Mouse (Mus musculus): ENCODE measurements around the gene Rtn3. TPM values are rescaled to one million over a fixed set of nuclear protein-coding genes. Genes with fewer than 3 reads are reported as not detected.

The Rtn3 gene
- 108 and 132 TPM in 2 replicates for polyA plus RNA-seq (2014; fragmentation: Nextera tagmentation; extraction: Ambion mirVana)

- Histone ChIP-seq H3K9me3 (ENCODE audit: control insufficient read depth, low read length) (no peaks in the 10 kb centered on the region), H3K27ac (replicated peaks in 1 of 2; ENCODE audit: control insufficient read depth in 1 of 2, insufficient read depth in 1 of 2, low read depth in 2 of 2, low read length in 2 of 2) (peak within 1 kb of the TSS; percentile 99 to 100), H3K27me3 (ENCODE audit: control insufficient read depth, insufficient read depth, low read length) (no peaks in the 10 kb centered on the region), H3K9ac (ENCODE audit: low read length) (peak within 1 kb of the TSS; percentile 99), H3K36me3 (ENCODE audit: control insufficient read depth, insufficient read depth, low read length) (0 out of 2 replicates have a peak, but pooled peaks cover 3% of the 10 kb centered on the region), H3K4me1 (ENCODE audit: control insufficient read depth in 2 of 2, insufficient read depth in 2 of 2, low read length in 2 of 2) (peaks cover 0 to 15% of the 10 kb centered on the region in 2 experiments; a peak in 2 of 4 replicates), H3K4me3 (ENCODE audit: control insufficient read depth in 1 of 2, insufficient read depth in 1 of 2, low read depth in 1 of 2, low read length in 2 of 2) (peak within 1 kb of the TSS; percentile 99), H3K4me2 (ENCODE audit: low read length) (peak within 1 kb of the TSS; percentile 65)
- ATAC-seq (ENCODE audit: insufficient number of reproducible peaks, insufficient read depth, low FRiP score, low read depth) = peak; percentile 92
- WGBS = under 1% methylated on average over 80 of the region's 80 CpGs
These were observed at the start of gene Rtn3 for GRCm38 (mm10) chr19:7482599-7483511. TSS of gene Rtn3 (minus strand) at chr19:7483281.

- no peaks in the 10 kb centered on the region for H3K27me3 ChIP-seq (ENCODE audit: control insufficient read depth, insufficient read depth, low read length)
- no peak overlapping the region for H3K27ac ChIP-seq (replicated peaks in 1 of 2; ENCODE audit: control insufficient read depth in 1 of 2, insufficient read depth in 1 of 2, low read depth in 2 of 2, low read length in 2 of 2)
- no peak overlapping the region for H3K9ac ChIP-seq (ENCODE audit: low read length)
- H3K36me3 ChIP-seq (ENCODE audit: control insufficient read depth, insufficient read depth, low read length) = peaks cover 81% of the 10 kb centered on the region
- no peaks in the 10 kb centered on the region for H3K4me1 ChIP-seq (ENCODE audit: control insufficient read depth in 2 of 2, insufficient read depth in 2 of 2, low read length in 2 of 2)
- 90% methylated on average over 5 of the region's 5 CpGs for WGBS
- no peak for ATAC-seq (ENCODE audit: insufficient number of reproducible peaks, insufficient read depth, low FRiP score, low read depth)
- no peaks in the 10 kb centered on the region for H3K9me3 ChIP-seq (ENCODE audit: control insufficient read depth, low read length)
- H3K4me2 ChIP-seq (ENCODE audit: low read length) = no peak overlapping the region
- H3K4me3 ChIP-seq (ENCODE audit: control insufficient read depth in 1 of 2, insufficient read depth in 1 of 2, low read depth in 1 of 2, low read length in 2 of 2) = no peak overlapping the region
These were observed 48.8 kb upstream of the Rtn3 start for GRCm38 (mm10) chr19:7531906-7532305.

GRCm38 (mm10) chr19:7528639-7529428 is 45.8 kb upstream of the Rtn3 start:
- no peak overlapping the region for H3K4me2 ChIP-seq (ENCODE audit: low read length)
- no peaks in the 10 kb centered on the region for H3K4me1 ChIP-seq (ENCODE audit: control insufficient read depth in 2 of 2, insufficient read depth in 2 of 2, low read length in 2 of 2)
- H3K27me3 ChIP-seq (ENCODE audit: control insufficient read depth, insufficient read depth, low read length) = no peaks in the 10 kb centered on the region
- 42% methylated on average over 7 of the region's 7 CpGs for WGBS
- H3K9ac ChIP-seq (ENCODE audit: low read length) = no peak overlapping the region
- no peak for ATAC-seq (ENCODE audit: insufficient number of reproducible peaks, insufficient read depth, low FRiP score, low read depth)
- H3K27ac ChIP-seq (replicated peaks in 1 of 2; ENCODE audit: control insufficient read depth in 1 of 2, insufficient read depth in 1 of 2, low read depth in 2 of 2, low read length in 2 of 2) = no peak overlapping the region
- H3K4me3 ChIP-seq (ENCODE audit: control insufficient read depth in 1 of 2, insufficient read depth in 1 of 2, low read depth in 1 of 2, low read length in 2 of 2) = no peak overlapping the region
- H3K36me3 ChIP-seq (ENCODE audit: control insufficient read depth, insufficient read depth, low read length) = peaks cover 83% of the 10 kb centered on the region
- H3K9me3 ChIP-seq (ENCODE audit: control insufficient read depth, low read length) = no peaks in the 10 kb centered on the region

GRCm38 (mm10) chr19:7524879-7525278 is 41.8 kb upstream of the Rtn3 start:
- Histone ChIP-seq H3K9me3 (ENCODE audit: control insufficient read depth, low read length) (0 out of 2 replicates have a peak, but pooled peaks cover 5% of the 10 kb centered on the region), H3K27me3 (ENCODE audit: control insufficient read depth, insufficient read depth, low read length) (no peaks in the 10 kb centered on the region), H3K9ac (ENCODE audit: low read length) (no peak overlapping the region), H3K36me3 (ENCODE audit: control insufficient read depth, insufficient read depth, low read length) (peaks cover 82% of the 10 kb centered on the region), H3K4me1 (ENCODE audit: control insufficient read depth in 2 of 2, insufficient read depth in 2 of 2, low read length in 2 of 2) (no peaks in the 10 kb centered on the region), H3K27ac (replicated peaks in 1 of 2; ENCODE audit: control insufficient read depth in 1 of 2, insufficient read depth in 1 of 2, low read depth in 2 of 2, low read length in 2 of 2) (no peak overlapping the region), H3K4me2 (ENCODE audit: low read length) (no peak overlapping the region), H3K4me3 (ENCODE audit: control insufficient read depth in 1 of 2, insufficient read depth in 1 of 2, low read depth in 1 of 2, low read length in 2 of 2) (no peak overlapping the region)
- 77% methylated on average over 3 of the region's 3 CpGs for WGBS
- ATAC-seq (ENCODE audit: insufficient number of reproducible peaks, insufficient read depth, low FRiP score, low read depth) = no peak

GRCm38 (mm10) chr19:7523781-7524180 is 40.7 kb upstream of the Rtn3 start:
- Histone ChIP-seq H3K4me3 (ENCODE audit: control insufficient read depth in 1 of 2, insufficient read depth in 1 of 2, low read depth in 1 of 2, low read length in 2 of 2) (no peak overlapping the region), H3K4me1 (ENCODE audit: control insufficient read depth in 2 of 2, insufficient read depth in 2 of 2, low read length in 2 of 2) (no peaks in the 10 kb centered on the region), H3K27me3 (ENCODE audit: control insufficient read depth, insufficient read depth, low read length) (no peaks in the 10 kb centered on the region), H3K36me3 (ENCODE audit: control insufficient read depth, insufficient read depth, low read length) (peaks cover 73% of the 10 kb centered on the region), H3K4me2 (ENCODE audit: low read length) (no peak overlapping the region), H3K9me3 (ENCODE audit: control insufficient read depth, low read length) (0 out of 2 replicates have a peak, but pooled peaks cover 5% of the 10 kb centered on the region), H3K27ac (replicated peaks in 1 of 2; ENCODE audit: control insufficient read depth in 1 of 2, insufficient read depth in 1 of 2, low read depth in 2 of 2, low read length in 2 of 2) (no peak overlapping the region), H3K9ac (ENCODE audit: low read length) (no peak overlapping the region)
- no peak for ATAC-seq (ENCODE audit: insufficient number of reproducible peaks, insufficient read depth, low FRiP score, low read depth)

- Histone ChIP-seq H3K27ac (replicated peaks in 1 of 2; ENCODE audit: control insufficient read depth in 1 of 2, insufficient read depth in 1 of 2, low read depth in 2 of 2, low read length in 2 of 2) (no peak overlapping the region), H3K27me3 (ENCODE audit: control insufficient read depth, insufficient read depth, low read length) (no peaks in the 10 kb centered on the region), H3K4me2 (ENCODE audit: low read length) (no peak overlapping the region), H3K9ac (ENCODE audit: low read length) (no peak overlapping the region), H3K4me3 (ENCODE audit: control insufficient read depth in 1 of 2, insufficient read depth in 1 of 2, low read depth in 1 of 2, low read length in 2 of 2) (no peak overlapping the region), H3K9me3 (ENCODE audit: control insufficient read depth, low read length) (0 out of 2 replicates have a peak, but pooled peaks cover 5% of the 10 kb centered on the region), H3K36me3 (ENCODE audit: control insufficient read depth, insufficient read depth, low read length) (peaks cover 73% of the 10 kb centered on the region), H3K4me1 (ENCODE audit: control insufficient read depth in 2 of 2, insufficient read depth in 2 of 2, low read length in 2 of 2) (no peaks in the 10 kb centered on the region)
- WGBS = 87% methylated on average over 1 of the region's 1 CpGs
- ATAC-seq (ENCODE audit: insufficient number of reproducible peaks, insufficient read depth, low FRiP score, low read depth) = no peak
These were observed 40.2 kb upstream of the Rtn3 start for GRCm38 (mm10) chr19:7523292-7523691.

- Histone ChIP-seq H3K9ac (ENCODE audit: low read length) (no peak overlapping the region), H3K4me1 (ENCODE audit: control insufficient read depth in 2 of 2, insufficient read depth in 2 of 2, low read length in 2 of 2) (no peaks in the 10 kb centered on the region), H3K9me3 (ENCODE audit: control insufficient read depth, low read length) (0 out of 2 replicates have a peak, but pooled peaks cover 5% of the 10 kb centered on the region), H3K4me2 (ENCODE audit: low read length) (no peak overlapping the region), H3K36me3 (ENCODE audit: control insufficient read depth, insufficient read depth, low read length) (peaks cover 71% of the 10 kb centered on the region), H3K27ac (replicated peaks in 1 of 2; ENCODE audit: control insufficient read depth in 1 of 2, insufficient read depth in 1 of 2, low read depth in 2 of 2, low read length in 2 of 2) (no peak overlapping the region), H3K4me3 (ENCODE audit: control insufficient read depth in 1 of 2, insufficient read depth in 1 of 2, low read depth in 1 of 2, low read length in 2 of 2) (no peak overlapping the region), H3K27me3 (ENCODE audit: control insufficient read depth, insufficient read depth, low read length) (no peaks in the 10 kb centered on the region)
- 96% methylated on average over 2 of the region's 2 CpGs for WGBS
- ATAC-seq (ENCODE audit: insufficient number of reproducible peaks, insufficient read depth, low FRiP score, low read depth) = no peak
These were observed 39.8 kb upstream of the Rtn3 start for GRCm38 (mm10) chr19:7522856-7523255.
